Mouse (Mus musculus) C2C12 (cell line): ENCODE data around the gene Cntn4.

ENCODE experiments used
- CEBPB ChIP-seq: IDR thresholded peaks from one replicate; pipeline ENCODE4 v1.6.1; 2011; ENCODE audit warnings: low read depth, mild to moderate bottlenecking, control low read depth, moderate library complexity
- CTCF ChIP-seq: IDR thresholded peaks from one replicate; pipeline ENCODE4 v1.5.1; 2011; ENCODE audit not compliant: control insufficient read depth, insufficient read depth, insufficient read length
- MAX ChIP-seq: IDR thresholded peaks from one replicate; pipeline ENCODE4 v1.6.1; 2011; ENCODE audit warnings: mild to moderate bottlenecking, control low read depth
- MYOD1 ChIP-seq: IDR thresholded peaks from one replicate; pipeline ENCODE4 v1.6.1; 2011; ENCODE audit warnings: low read depth; ENCODE audit not compliant: control insufficient read depth, insufficient read length
- MYOG ChIP-seq: IDR thresholded peaks from one replicate; pipeline ENCODE4 v1.6.1; 2011; ENCODE audit not compliant: control insufficient read depth, insufficient read length; ENCODE audit errors: extremely low read depth
- USF1 ChIP-seq: IDR thresholded peaks from one replicate; pipeline ENCODE4 v1.6.1; 2011; ENCODE audit warnings: low read depth, mild to moderate bottlenecking, control low read depth, moderate library complexity

DNA sequence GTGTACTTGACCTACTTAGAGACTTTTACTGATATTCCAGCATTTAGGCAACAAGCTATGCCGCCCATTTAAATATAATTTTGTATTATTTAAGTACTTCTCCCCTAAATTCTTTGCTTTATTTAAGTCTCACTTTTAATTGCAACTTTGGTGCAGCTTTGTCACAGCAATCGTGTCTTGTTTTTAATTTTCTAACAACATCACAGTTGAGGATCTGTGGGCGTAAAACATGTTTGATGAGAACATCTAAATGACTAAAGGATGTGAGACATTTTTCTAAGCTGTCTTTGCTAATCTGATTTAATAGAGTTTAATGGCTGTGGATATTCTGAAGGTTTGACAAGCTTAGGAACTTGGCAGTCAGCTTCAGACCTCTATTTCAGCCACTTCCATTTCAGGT, 818.8 kb downstream of the Cntn4 start:
- TF ChIP-seq CTCF (no peak), MAX (no peak), USF1 (no peak), MYOD1 (no peak), MYOG (no peak), CEBPB (no peak)
